8 mouse cellular contexts compared by ENCODE assay signal in the genomic region with DNA sequence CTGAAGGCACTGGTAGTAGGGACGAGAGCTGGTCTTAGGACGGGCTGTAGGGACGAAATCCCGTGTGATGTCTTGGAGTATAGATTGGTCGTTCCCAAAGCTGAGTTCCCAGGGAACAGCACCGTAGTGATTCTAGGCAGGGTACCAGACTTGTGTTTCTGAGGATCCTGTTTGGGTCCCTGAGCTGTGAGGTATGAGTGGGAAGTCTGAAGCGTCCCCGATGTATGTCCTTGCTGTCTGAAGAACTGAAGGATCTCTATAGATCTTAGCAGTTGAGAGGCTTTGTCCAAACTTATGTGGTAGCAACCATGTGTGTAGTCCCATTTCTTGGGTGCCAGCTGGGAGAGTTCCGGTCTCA. TPM values are rescaled to one million over a fixed set of nuclear protein-coding genes. Genes with fewer than 3 reads are reported as not detected.
DNase-seq lines count a peak whose midpoint lies in the region; ATAC-seq and TF ChIP-seq lines count a peak whose summit lies in the region.

No protein-coding gene starts in this region.

- no peak for TF ChIP-seq POLR2A in bone marrow macrophage, adult 2 months (IDR thresholded peaks at IDR 0.05; ENCODE audit: borderline replicate concordance, low read depth, low read length)

- H3K36me3 ChIP-seq in hindbrain, embryonic 15.5 days = peaks cover 22% of the 10 kb centered on the region
- peaks cover 8% of the 10 kb centered on the region for H3K36me3 ChIP-seq in midbrain, embryonic 16.5 days (ENCODE audit: control insufficient read depth, insufficient read depth, low read length)

- no peak for TF ChIP-seq CTCF in layer of hippocampus, adult 2 months (conservative IDR thresholded peaks at IDR 0.05)
- TF ChIP-seq CTCF in bone marrow macrophage, adult 2 months (IDR thresholded peaks at IDR 0.05; ENCODE audit: low read depth, low read length) = no peak

- H3K27ac ChIP-seq in layer of hippocampus, adult 2 months = peak overlapping the region; percentile 93
- no peak overlapping the region for H3K27ac ChIP-seq in bone marrow macrophage, adult 2 months (ENCODE audit: insufficient read depth, low read depth, low read length)
- peak overlapping the region; percentile 96 for H3K27ac ChIP-seq in hindbrain, embryonic 15.5 days (replicated peaks)
- H3K27ac ChIP-seq in midbrain, embryonic 16.5 days (ENCODE audit: low read length) = peak overlapping the region; percentile 96

- peak overlapping the region; percentile 64 for H3K9ac ChIP-seq in hindbrain, embryonic 15.5 days
- H3K9ac ChIP-seq in midbrain, embryonic 16.5 days (ENCODE audit: low read depth, low read length) = peak overlapping the region; percentile 86

- H3K4me2 ChIP-seq in hindbrain, embryonic 15.5 days = peak overlapping the region; percentile 78
- H3K4me2 ChIP-seq in midbrain, embryonic 16.5 days (ENCODE audit: low read length) = peak overlapping the region; percentile 94

- no peak; the same call in 1 of the 2 replicates for ATAC-seq in hindbrain, embryonic 15.5 days (ENCODE audit: low FRiP score, low read depth)
- no peak; the same call in 1 of the 2 replicates for ATAC-seq in midbrain, embryonic 16.5 days

- H3K9me3 ChIP-seq in hindbrain, embryonic 15.5 days = no peaks in the 10 kb centered on the region
- H3K9me3 ChIP-seq in midbrain, embryonic 16.5 days (replicated peaks; ENCODE audit: control insufficient read depth, low read length, poor library complexity, severe bottlenecking) = no peaks in the 10 kb centered on the region

- no peaks in the 10 kb centered on the region for H3K27me3 ChIP-seq in hindbrain, embryonic 15.5 days
- H3K27me3 ChIP-seq in midbrain, embryonic 16.5 days (ENCODE audit: control insufficient read depth, insufficient read depth, low read depth, low read length) = no peaks in the 10 kb centered on the region

- H3K4me3 ChIP-seq in layer of hippocampus, adult 2 months = peak overlapping the region; percentile 82
- peak overlapping the region; percentile 81 for H3K4me3 ChIP-seq in bone marrow macrophage, adult 2 months (ENCODE audit: insufficient read depth, low read length)
- peak overlapping the region; percentile 64 for H3K4me3 ChIP-seq in hindbrain, embryonic 15.5 days
- H3K4me3 ChIP-seq in midbrain, embryonic 16.5 days (ENCODE audit: low read depth, low read length) = peak overlapping the region; percentile 83

- WGBS in hindbrain, embryonic 15.5 days = 10% methylated on average over 9 of the region's 9 CpGs
- WGBS in midbrain, embryonic 16.5 days = 8% methylated on average over 9 of the region's 9 CpGs

- no peak for DNase-seq in layer of hippocampus, adult 2 months (ENCODE audit: low spot score in 2 of 2)
- no peak for DNase-seq in layer of hippocampus, postnatal 10 days (ENCODE audit: low spot score in 2 of 2)
- no peak for DNase-seq in adrenal gland, adult (ENCODE audit: inconsistent age in 2 of 2, low spot score in 1 of 2)
- no peak for DNase-seq in spleen, adult 18-20 months
- no peak for DNase-seq in frontal cortex, postnatal 36 days (ENCODE audit: low spot score in 2 of 2)

- H3K4me1 ChIP-seq in bone marrow macrophage, adult 2 months (ENCODE audit: control insufficient read depth, insufficient read depth, low read length) = peaks cover 11% of the 10 kb centered on the region
- H3K4me1 ChIP-seq in hindbrain, embryonic 15.5 days (replicated peaks) = peaks cover 23% of the 10 kb centered on the region
- H3K4me1 ChIP-seq in midbrain, embryonic 16.5 days (ENCODE audit: control insufficient read depth, insufficient read depth, low read length) = peaks cover 15% of the 10 kb centered on the region

RNA-seq across cellular contexts. Expression of a gene that starts 0.7 kb away (rescaled TPM):
- total RNA-seq in layer of hippocampus, adult 2 months (2021) = 100 to 1,000 TPM; 186 to 201 TPM
- 100 to 1,000 TPM; 182 to 188 TPM for total RNA-seq in layer of hippocampus, postnatal 10 days (2021)
- polyA plus RNA-seq in bone marrow macrophage, adult 2 months (2012; ENCODE audit: insufficient read depth, insufficient read length, missing spikeins) = 53.4 and 57.0 TPM in 2 replicates
- 134 and 136 TPM in 2 replicates for polyA plus RNA-seq in hindbrain, embryonic 15.5 days (2015; fragmentation: Nextera tagmentation; extraction: Ambion mirVana)
- polyA plus RNA-seq in midbrain, embryonic 16.5 days (2015; fragmentation: Nextera tagmentation; extraction: Ambion mirVana) = 145 and 151 TPM in 2 replicates

RNA-seq across cellular contexts. Expression of a gene that starts 19.8 kb away (rescaled TPM):
- 100 to 1,000 TPM; 112 to 116 TPM for total RNA-seq in layer of hippocampus, adult 2 months (2021)
- 10 to 100 TPM; 36.4 to 39.9 TPM for total RNA-seq in layer of hippocampus, postnatal 10 days (2021)
- polyA plus RNA-seq in bone marrow macrophage, adult 2 months (2012; ENCODE audit: insufficient read depth, insufficient read length, missing spikeins) = not detected in 2 replicates
- 11.7 and 13.3 TPM in 2 replicates for polyA plus RNA-seq in hindbrain, embryonic 15.5 days (2015; fragmentation: Nextera tagmentation; extraction: Ambion mirVana)
- polyA plus RNA-seq in midbrain, embryonic 16.5 days (2015; fragmentation: Nextera tagmentation; extraction: Ambion mirVana) = 13.6 and 22.2 TPM in 2 replicates

RNA-seq across cellular contexts. Expression of a gene that starts 21.7 kb away (rescaled TPM):
- total RNA-seq in layer of hippocampus, adult 2 months (2021) = 10 to 100 TPM; 42.3 to 45.4 TPM
- total RNA-seq in layer of hippocampus, postnatal 10 days (2021) = 10 to 100 TPM; 33.1 to 38.2 TPM
- 23.2 and 25.5 TPM in 2 replicates for polyA plus RNA-seq in bone marrow macrophage, adult 2 months (2012; ENCODE audit: insufficient read depth, insufficient read length, missing spikeins)
- polyA plus RNA-seq in hindbrain, embryonic 15.5 days (2015; fragmentation: Nextera tagmentation; extraction: Ambion mirVana) = 61.8 and 64.5 TPM in 2 replicates
- polyA plus RNA-seq in midbrain, embryonic 16.5 days (2015; fragmentation: Nextera tagmentation; extraction: Ambion mirVana) = 60.7 and 62.7 TPM in 2 replicates

RNA-seq across cellular contexts. Expression of a gene that starts 51.8 kb away (rescaled TPM):
- under 1 TPM; 0.36 to 0.56 TPM for total RNA-seq in layer of hippocampus, adult 2 months (2021)
- 1 to 10 TPM; 1.7 to 2.4 TPM for total RNA-seq in layer of hippocampus, postnatal 10 days (2021)
- not detected in 2 replicates for polyA plus RNA-seq in bone marrow macrophage, adult 2 months (2012; ENCODE audit: insufficient read depth, insufficient read length, missing spikeins)
- 0.79 and 0.85 TPM in 2 replicates for polyA plus RNA-seq in hindbrain, embryonic 15.5 days (2015; fragmentation: Nextera tagmentation; extraction: Ambion mirVana)
- 1.3 and 2.0 TPM in 2 replicates for polyA plus RNA-seq in midbrain, embryonic 16.5 days (2015; fragmentation: Nextera tagmentation; extraction: Ambion mirVana)

RNA-seq across cellular contexts. Expression of a gene that starts 52.5 kb away (rescaled TPM):
- 1 to 10 TPM in 1 of 2 experiments, under 1 TPM in 1; 0.95 to 1.4 TPM for total RNA-seq in layer of hippocampus, adult 2 months (2021)
- total RNA-seq in layer of hippocampus, postnatal 10 days (2021) = 1 to 10 TPM in 1 of 2 experiments, under 1 TPM in 1; 0.58 to 1.1 TPM
- not detected in 2 replicates for polyA plus RNA-seq in bone marrow macrophage, adult 2 months (2012; ENCODE audit: insufficient read depth, insufficient read length, missing spikeins)
- 2.1 and 3.3 TPM in 2 replicates for polyA plus RNA-seq in hindbrain, embryonic 15.5 days (2015; fragmentation: Nextera tagmentation; extraction: Ambion mirVana)
- 3.0 and 3.5 TPM in 2 replicates for polyA plus RNA-seq in midbrain, embryonic 16.5 days (2015; fragmentation: Nextera tagmentation; extraction: Ambion mirVana)

Comparison
In these comparisons a context has a peak if more than half of its experiments do, and no peak if none do; other contexts are left out.
1. RNA of a gene that starts 19.8 kb away (polyA plus RNA-seq): 13.6 to 22.2 TPM in midbrain, embryonic 16.5 days and 11.7 to 13.3 TPM in hindbrain, embryonic 15.5 days; not detected in bone marrow macrophage, adult 2 months; every median in the first group is over 10 times any median in the second.
2. Peak in every context shown above with its lines, with median percentiles within 50 percentile points of each other: H3K4me3 ChIP-seq.